Mouse (Mus musculus) neural tube, embryonic 12.5 days (tissue): ENCODE measurements at regions not wholly inside any gene's neighbourhood (a gene's known extent, or its start where the extent isn't known, plus 50 kb on each side); places are given as distances from the start of the nearest gene placed in this dataset.

ENCODE experiments used
- ATAC-seq: fragments of 200-750 bp; cut with Nextera tagmentation; 2 replicates; pipeline ENCODE4 v1.8.0; 2017; ENCODE audit warnings: low read depth, mild to moderate bottlenecking, moderate TSS enrichment, moderate library complexity; ENCODE audit not compliant: low FRiP score
- H3K27ac ChIP-seq: fragments of 300-500 bp; sonication (generic); 2 replicates; pipeline ENCODE4 v1.5.1; 2016
- H3K27me3 ChIP-seq: fragments of 300-500 bp; sonication (generic); replicated peaks from 2 replicates; pipeline ENCODE4 v1.6.1; 2016; ENCODE audit warnings: mild to moderate bottlenecking
- H3K36me3 ChIP-seq: fragments of 300-500 bp; sonication (generic); 2 replicates; pipeline ENCODE4 v1.6.1; 2016; ENCODE audit warnings: mild to moderate bottlenecking
- H3K4me1 ChIP-seq: fragments of 300-500 bp; sonication (generic); 2 replicates; pipeline ENCODE4 v1.6.1; 2016
- H3K4me2 ChIP-seq: fragments of 300-500 bp; sonication (generic); replicated peaks from 2 replicates; pipeline ENCODE4 v1.6.1; 2016; ENCODE audit warnings: mild to moderate bottlenecking
- H3K4me3 ChIP-seq: fragments of 300-500 bp; sonication (generic); 2 replicates; pipeline ENCODE4 v1.5.1; 2016
- H3K9ac ChIP-seq: fragments of 300-500 bp; sonication (generic); 2 replicates; pipeline ENCODE4 v1.6.1; 2016; ENCODE audit warnings: mild to moderate bottlenecking
- H3K9me3 ChIP-seq: fragments of 300-500 bp; sonication (generic); 2 replicates; pipeline ENCODE4 v1.6.1; 2016; ENCODE audit warnings: mild to moderate bottlenecking
- WGBS: fragments of 180-500 bp; shearing (Covaris S2); methylation state at CpG from one replicate; pipeline ENCODE4 v1.1.7; 2016; 5-methylcytosine and 5-hydroxymethylcytosine counted together

- WGBS = 85% methylated on average over 3 of the region's 3 CpGs
- no peaks in the 10 kb centered on the region for H3K9me3 ChIP-seq
- no peaks in the 10 kb centered on the region for H3K4me1 ChIP-seq
- no peak overlapping the region for H3K27ac ChIP-seq
- H3K4me2 ChIP-seq = no peak overlapping the region
- no peak for ATAC-seq
- H3K4me3 ChIP-seq = no peak overlapping the region
- H3K36me3 ChIP-seq = no peaks in the 10 kb centered on the region
- H3K27me3 ChIP-seq = no peaks in the 10 kb centered on the region
- H3K9ac ChIP-seq = no peak overlapping the region
Observed at GRCm38 (mm10) chr13:71369832-71370231, 528.2 kb upstream of the Adamts16 start.

- Histone ChIP-seq H3K4me3 (no peak overlapping the region), H3K9ac (no peak overlapping the region), H3K27me3 (no peaks in the 10 kb centered on the region), H3K36me3 (no peaks in the 10 kb centered on the region), H3K4me1 (no peaks in the 10 kb centered on the region), H3K9me3 (no peaks in the 10 kb centered on the region), H3K27ac (no peak overlapping the region), H3K4me2 (no peak overlapping the region)
- 77% methylated on average over 3 of the region's 3 CpGs for WGBS
- ATAC-seq = no peak
Observed at GRCm38 (mm10) chr13:71365261-71365660, 523.6 kb upstream of the Adamts16 start.

- no peak for ATAC-seq
- Histone ChIP-seq H3K4me2 (no peak overlapping the region), H3K9ac (no peak overlapping the region), H3K4me3 (no peak overlapping the region), H3K27ac (no peak overlapping the region), H3K27me3 (no peaks in the 10 kb centered on the region), H3K36me3 (no peaks in the 10 kb centered on the region), H3K4me1 (no peaks in the 10 kb centered on the region), H3K9me3 (no peaks in the 10 kb centered on the region)
- 83% methylated on average over 5 of the region's 5 CpGs for WGBS
Observed at GRCm38 (mm10) chr13:71362311-71362710, 520.7 kb upstream of the Adamts16 start.

- H3K27ac ChIP-seq = no peak overlapping the region
- H3K9ac ChIP-seq = no peak overlapping the region
- H3K36me3 ChIP-seq = no peaks in the 10 kb centered on the region
- H3K27me3 ChIP-seq = no peaks in the 10 kb centered on the region
- no peak for ATAC-seq
- H3K4me3 ChIP-seq = no peak overlapping the region
- H3K4me2 ChIP-seq = no peak overlapping the region
- WGBS = 86% methylated on average over 11 of the region's 11 CpGs
- no peaks in the 10 kb centered on the region for H3K9me3 ChIP-seq
- no peaks in the 10 kb centered on the region for H3K4me1 ChIP-seq
Observed at GRCm38 (mm10) chr13:71359112-71359511, 517.5 kb upstream of the Adamts16 start.

- Histone ChIP-seq H3K27me3 (no peaks in the 10 kb centered on the region), H3K27ac (no peak overlapping the region), H3K4me3 (no peak overlapping the region), H3K4me2 (no peak overlapping the region), H3K36me3 (no peaks in the 10 kb centered on the region), H3K4me1 (no peaks in the 10 kb centered on the region), H3K9ac (no peak overlapping the region), H3K9me3 (no peaks in the 10 kb centered on the region)
- no peak for ATAC-seq
- WGBS = 86% methylated on average over 7 of the region's 7 CpGs
Observed at GRCm38 (mm10) chr13:71350787-71351186, 509.2 kb upstream of the Adamts16 start.

- no peak overlapping the region for H3K4me2 ChIP-seq
- no peaks in the 10 kb centered on the region for H3K4me1 ChIP-seq
- no peaks in the 10 kb centered on the region for H3K36me3 ChIP-seq
- 89% methylated on average over 1 of the region's 1 CpGs for WGBS
- no peak overlapping the region for H3K27ac ChIP-seq
- no peak overlapping the region for H3K9ac ChIP-seq
- no peak for ATAC-seq
- no peaks in the 10 kb centered on the region for H3K9me3 ChIP-seq
- no peaks in the 10 kb centered on the region for H3K27me3 ChIP-seq
- no peak overlapping the region for H3K4me3 ChIP-seq
Observed at GRCm38 (mm10) chr13:71342921-71343320, 501.3 kb upstream of the Adamts16 start.

GRCm38 (mm10) chr13:71338700-71339099, 497.1 kb upstream of the Adamts16 start:
- ATAC-seq = no peak
- 66% methylated on average over 6 of the region's 6 CpGs for WGBS

GRCm38 (mm10) chr13:71334925-71335324, 493.3 kb upstream of the Adamts16 start:
- 89% methylated on average over 4 of the region's 4 CpGs for WGBS
- Histone ChIP-seq H3K4me2 (no peak overlapping the region), H3K4me3 (no peak overlapping the region), H3K4me1 (no peaks in the 10 kb centered on the region), H3K27me3 (no peaks in the 10 kb centered on the region), H3K27ac (no peak overlapping the region), H3K9ac (no peak overlapping the region), H3K9me3 (no peaks in the 10 kb centered on the region), H3K36me3 (no peaks in the 10 kb centered on the region)
- no peak for ATAC-seq

More at GRCm38 (mm10) chr13:71338700-71339099, 497.1 kb upstream of the Adamts16 start:
- no peak overlapping the region for H3K4me3 ChIP-seq
- no peak overlapping the region for H3K27ac ChIP-seq
- H3K4me2 ChIP-seq = no peak overlapping the region
- H3K27me3 ChIP-seq = no peaks in the 10 kb centered on the region
- H3K9me3 ChIP-seq = no peaks in the 10 kb centered on the region
- H3K4me1 ChIP-seq = no peaks in the 10 kb centered on the region
- H3K9ac ChIP-seq = no peak overlapping the region
- H3K36me3 ChIP-seq = no peaks in the 10 kb centered on the region

- Histone ChIP-seq H3K27ac (no peak overlapping the region), H3K4me1 (no peaks in the 10 kb centered on the region), H3K4me2 (no peak overlapping the region), H3K36me3 (no peaks in the 10 kb centered on the region), H3K9ac (no peak overlapping the region), H3K4me3 (no peak overlapping the region), H3K27me3 (no peaks in the 10 kb centered on the region), H3K9me3 (no peaks in the 10 kb centered on the region)
- 94% methylated on average over 4 of the region's 4 CpGs for WGBS
- no peak for ATAC-seq
Observed at GRCm38 (mm10) chr13:71333146-71333545, 491.5 kb upstream of the Adamts16 start.

- no peak overlapping the region for H3K27ac ChIP-seq
- H3K4me1 ChIP-seq = no peaks in the 10 kb centered on the region
- H3K4me2 ChIP-seq = no peak overlapping the region
- H3K27me3 ChIP-seq = no peaks in the 10 kb centered on the region
- 53% methylated on average over 6 of the region's 6 CpGs for WGBS
- no peaks in the 10 kb centered on the region for H3K9me3 ChIP-seq
- ATAC-seq = no peak
- no peak overlapping the region for H3K9ac ChIP-seq
- no peaks in the 10 kb centered on the region for H3K36me3 ChIP-seq
- H3K4me3 ChIP-seq = no peak overlapping the region
Observed at GRCm38 (mm10) chr13:71330321-71330720, 488.7 kb upstream of the Adamts16 start.

- Histone ChIP-seq H3K9me3 (no peaks in the 10 kb centered on the region), H3K36me3 (no peaks in the 10 kb centered on the region), H3K4me2 (no peak overlapping the region), H3K27me3 (no peaks in the 10 kb centered on the region), H3K4me3 (no peak overlapping the region), H3K27ac (no peak overlapping the region), H3K4me1 (no peaks in the 10 kb centered on the region), H3K9ac (no peak overlapping the region)
- ATAC-seq = no peak
- 77% methylated on average over 4 of the region's 4 CpGs for WGBS
Observed at GRCm38 (mm10) chr13:71327802-71328753, 486.5 kb upstream of the Adamts16 start.

GRCm38 (mm10) chr13:71320489-71320888, 478.9 kb upstream of the Adamts16 start:
- H3K4me1 ChIP-seq = no peaks in the 10 kb centered on the region
- no peak overlapping the region for H3K9ac ChIP-seq
- 87% methylated on average over 3 of the region's 3 CpGs for WGBS
- H3K36me3 ChIP-seq = no peaks in the 10 kb centered on the region
- no peak overlapping the region for H3K4me2 ChIP-seq
- no peaks in the 10 kb centered on the region for H3K27me3 ChIP-seq
- no peak for ATAC-seq
- no peak overlapping the region for H3K27ac ChIP-seq
- H3K9me3 ChIP-seq = no peaks in the 10 kb centered on the region
- H3K4me3 ChIP-seq = no peak overlapping the region

GRCm38 (mm10) chr13:71303956-71304355, 462.3 kb upstream of the Adamts16 start:
- 98% methylated on average over 4 of the region's 4 CpGs for WGBS
- H3K27ac ChIP-seq = no peak overlapping the region
- no peak for ATAC-seq

More at GRCm38 (mm10) chr13:71303956-71304355, 462.3 kb upstream of the Adamts16 start:
- Histone ChIP-seq H3K9ac (no peak overlapping the region), H3K4me3 (no peak overlapping the region), H3K36me3 (no peaks in the 10 kb centered on the region), H3K27me3 (no peaks in the 10 kb centered on the region), H3K4me2 (no peak overlapping the region), H3K9me3 (no peaks in the 10 kb centered on the region), H3K4me1 (no peaks in the 10 kb centered on the region)
